In genomic region chrX:134541955-134542308, GRCm38 (mm10) we compare ENCODE assay signal across 8 mouse cellular contexts. TPM values are rescaled to one million over a fixed set of nuclear protein-coding genes. Genes with fewer than 3 reads are reported as not detected.
DNase-seq lines count a peak whose midpoint lies in the region; ATAC-seq and TF ChIP-seq lines count a peak whose summit lies in the region.

No protein-coding gene starts in this region.

- 22% methylated on average over 6 of the region's 6 CpGs for WGBS in lung, adult 2 months
- WGBS in embryonic facial prominence, embryonic 14.5 days = 33% methylated on average over 6 of the region's 6 CpGs
- 14% methylated on average over 6 of the region's 6 CpGs for WGBS in limb, embryonic 10.5 days
- 13% methylated on average over 6 of the region's 6 CpGs for WGBS in neural tube, embryonic 14.5 days

- no peaks in the 10 kb centered on the region for H3K27me3 ChIP-seq in embryonic facial prominence, embryonic 14.5 days (replicated peaks; ENCODE audit: control insufficient read depth, insufficient read depth, low read length)
- peaks cover 29% of the 10 kb centered on the region for H3K27me3 ChIP-seq in limb, embryonic 10.5 days (ENCODE audit: low read depth, poor library complexity, severe bottlenecking)
- no peaks in the 10 kb centered on the region for H3K27me3 ChIP-seq in neural tube, embryonic 14.5 days (ENCODE audit: control insufficient read depth, insufficient read depth, low read length)

- H3K27ac ChIP-seq in embryonic facial prominence, embryonic 14.5 days (replicated peaks; ENCODE audit: low read depth, low read length) = peak overlapping the region; percentile 90
- peak overlapping the region; percentile 91 for H3K27ac ChIP-seq in limb, embryonic 10.5 days
- no peak overlapping the region for H3K27ac ChIP-seq in neural tube, embryonic 14.5 days (ENCODE audit: low read depth, low read length)

- TF ChIP-seq CTCF in lung, adult 2 months (IDR thresholded peaks at IDR 0.05; ENCODE audit: insufficient read depth, low read length) = no peak

- DNase-seq in lung, adult 2 months = no peak
- no peak for DNase-seq in lung, postnatal 14 days
- no peak for DNase-seq in embryonic facial prominence, embryonic 14.5 days (ENCODE audit: low spot score)
- no peak for DNase-seq in limb, embryonic 10.5 days (ENCODE audit: low spot score)
- DNase-seq in embryo, embryonic 10.5 days (ENCODE audit: low spot score) = no peak
- DNase-seq in retina, embryonic 14.5 days (ENCODE audit: low spot score) = no peak
- no peak for DNase-seq in left cerebral cortex, postnatal 10 days (ENCODE audit: extremely low spot score in 1 of 2, low spot score in 2 of 2)

- no peak for ATAC-seq in embryonic facial prominence, embryonic 14.5 days (ENCODE audit: low read depth)
- ATAC-seq in neural tube, embryonic 14.5 days (ENCODE audit: low read depth) = no peak

- intact Hi-C loops in left cerebral cortex, postnatal 10 days (cut with DNase I) = no loop called here

- H3K4me1 ChIP-seq in lung, adult 2 months (ENCODE audit: control insufficient read depth, insufficient read depth, low read length) = peaks cover 2% of the 10 kb centered on the region; the same call in 1 of the 2 replicates
- H3K4me1 ChIP-seq in embryonic facial prominence, embryonic 14.5 days (ENCODE audit: control insufficient read depth, insufficient read depth, low read length) = no peaks in the 10 kb centered on the region
- no peaks in the 10 kb centered on the region for H3K4me1 ChIP-seq in limb, embryonic 10.5 days
- no peaks in the 10 kb centered on the region for H3K4me1 ChIP-seq in neural tube, embryonic 14.5 days (ENCODE audit: control insufficient read depth, insufficient read depth, low read length)

- peak overlapping the region; percentile 51 for H3K4me2 ChIP-seq in embryonic facial prominence, embryonic 14.5 days (ENCODE audit: low read depth, low read length)
- peak overlapping the region; percentile 41; the same call in 1 of the 2 replicates for H3K4me2 ChIP-seq in neural tube, embryonic 14.5 days (ENCODE audit: low read depth, low read length)

- H3K36me3 ChIP-seq in embryonic facial prominence, embryonic 14.5 days (ENCODE audit: control insufficient read depth, insufficient read depth, low read length) = no peaks in the 10 kb centered on the region
- H3K36me3 ChIP-seq in limb, embryonic 10.5 days = 0 out of 2 replicates have a peak, but pooled peaks cover 6% of the 10 kb centered on the region
- no peaks in the 10 kb centered on the region for H3K36me3 ChIP-seq in neural tube, embryonic 14.5 days (ENCODE audit: control insufficient read depth, insufficient read depth, low read length)

- peak overlapping the region; percentile 97 for H3K4me3 ChIP-seq in lung, adult 2 months (replicated peaks; ENCODE audit: extremely low read depth, low read depth, low read length)
- peak overlapping the region; percentile 53 for H3K4me3 ChIP-seq in embryonic facial prominence, embryonic 14.5 days (ENCODE audit: low read depth, low read length)
- peak overlapping the region; percentile 63 for H3K4me3 ChIP-seq in limb, embryonic 10.5 days
- peak overlapping the region; percentile 42 for H3K4me3 ChIP-seq in neural tube, embryonic 14.5 days (ENCODE audit: low read depth, low read length)

- peak overlapping the region; percentile 68 for H3K9ac ChIP-seq in embryonic facial prominence, embryonic 14.5 days (ENCODE audit: low read depth, low read length)
- H3K9ac ChIP-seq in neural tube, embryonic 14.5 days (replicated peaks; ENCODE audit: low read depth, low read length) = peak overlapping the region; percentile 28; the same call in 1 of the 2 replicates

- no peak for TF ChIP-seq POLR2A in lung, adult 2 months (IDR thresholded peaks at IDR 0.05; ENCODE audit: borderline replicate concordance, extremely low read depth, low read depth, low read length)

- no peaks in the 10 kb centered on the region for H3K9me3 ChIP-seq in embryonic facial prominence, embryonic 14.5 days (ENCODE audit: control insufficient read depth, low read length)
- no peaks in the 10 kb centered on the region for H3K9me3 ChIP-seq in limb, embryonic 10.5 days (replicated peaks)
- H3K9me3 ChIP-seq in neural tube, embryonic 14.5 days (ENCODE audit: control insufficient read depth, low read length) = no peaks in the 10 kb centered on the region

RNA-seq across cellular contexts. Expression of gene Timm8a1, which starts 0.3 kb away (rescaled TPM):
- 0.33 and 0.98 TPM in 2 replicates for polyA plus RNA-seq in lung, adult 2 months (2012; rRNA removed)
- 69.9 and 70.3 TPM in 2 replicates for polyA plus RNA-seq in embryonic facial prominence, embryonic 14.5 days (2014; fragmentation: Nextera tagmentation; extraction: Ambion mirVana)
- polyA plus RNA-seq in limb, embryonic 10.5 days (2016; fragmentation: Nextera tagmentation; extraction: Ambion mirVana) = 90.7 and 117 TPM in 2 replicates
- 48.2 TPM in 2 replicates for polyA plus RNA-seq in neural tube, embryonic 14.5 days (2014; fragmentation: Nextera tagmentation; extraction: Ambion mirVana)
- total RNA-seq in left cerebral cortex, postnatal 10 days (2021) = 10 to 100 TPM; 20.2 to 26.5 TPM

RNA-seq across cellular contexts. Expression of gene Btk, which starts 41.4 kb away (rescaled TPM):
- polyA plus RNA-seq in lung, adult 2 months (2012; rRNA removed) = 1.6 and 3.3 TPM in 2 replicates
- 1.4 and 2.1 TPM in 2 replicates for polyA plus RNA-seq in embryonic facial prominence, embryonic 14.5 days (2014; fragmentation: Nextera tagmentation; extraction: Ambion mirVana)
- polyA plus RNA-seq in limb, embryonic 10.5 days (2016; fragmentation: Nextera tagmentation; extraction: Ambion mirVana) = 0.50 and 0.70 TPM in 2 replicates
- polyA plus RNA-seq in neural tube, embryonic 14.5 days (2014; fragmentation: Nextera tagmentation; extraction: Ambion mirVana) = 0.20 and 0.80 TPM in 2 replicates
- 1 to 10 TPM in 1 of 2 experiments, under 1 TPM in 1; 0.93 to 1.6 TPM for total RNA-seq in left cerebral cortex, postnatal 10 days (2021)

RNA-seq across cellular contexts. Expression of gene Rpl36a, which starts 43.5 kb away (rescaled TPM):
- polyA plus RNA-seq in lung, adult 2 months (2012; rRNA removed) = 73.7 and 105 TPM in 2 replicates
- 496 and 585 TPM in 2 replicates for polyA plus RNA-seq in embryonic facial prominence, embryonic 14.5 days (2014; fragmentation: Nextera tagmentation; extraction: Ambion mirVana)
- 332 and 430 TPM in 2 replicates for polyA plus RNA-seq in limb, embryonic 10.5 days (2016; fragmentation: Nextera tagmentation; extraction: Ambion mirVana)
- 181 and 189 TPM in 2 replicates for polyA plus RNA-seq in neural tube, embryonic 14.5 days (2014; fragmentation: Nextera tagmentation; extraction: Ambion mirVana)
- total RNA-seq in left cerebral cortex, postnatal 10 days (2021) = 100 to 1,000 TPM; 157 to 158 TPM

RNA-seq across cellular contexts. Expression of gene Gla, which starts 59.0 kb away (rescaled TPM):
- 1.5 and 2.6 TPM in 2 replicates for polyA plus RNA-seq in lung, adult 2 months (2012; rRNA removed)
- polyA plus RNA-seq in embryonic facial prominence, embryonic 14.5 days (2014; fragmentation: Nextera tagmentation; extraction: Ambion mirVana) = 3.9 and 4.9 TPM in 2 replicates
- 6.8 and 7.4 TPM in 2 replicates for polyA plus RNA-seq in limb, embryonic 10.5 days (2016; fragmentation: Nextera tagmentation; extraction: Ambion mirVana)
- 2.3 and 3.2 TPM in 2 replicates for polyA plus RNA-seq in neural tube, embryonic 14.5 days (2014; fragmentation: Nextera tagmentation; extraction: Ambion mirVana)
- 1 to 10 TPM; 8.8 to 9.2 TPM for total RNA-seq in left cerebral cortex, postnatal 10 days (2021)

RNA-seq across cellular contexts. Expression of gene Hnrnph2, which starts 59.0 kb away (rescaled TPM):
- 9.8 and 23.7 TPM in 2 replicates for polyA plus RNA-seq in lung, adult 2 months (2012; rRNA removed)
- polyA plus RNA-seq in embryonic facial prominence, embryonic 14.5 days (2014; fragmentation: Nextera tagmentation; extraction: Ambion mirVana) = 93.9 and 97.4 TPM in 2 replicates
- polyA plus RNA-seq in limb, embryonic 10.5 days (2016; fragmentation: Nextera tagmentation; extraction: Ambion mirVana) = 196 and 211 TPM in 2 replicates
- 88.0 and 129 TPM in 2 replicates for polyA plus RNA-seq in neural tube, embryonic 14.5 days (2014; fragmentation: Nextera tagmentation; extraction: Ambion mirVana)
- total RNA-seq in left cerebral cortex, postnatal 10 days (2021) = 100 to 1,000 TPM; 132 to 133 TPM

Comparison
In these comparisons a context has a peak if more than half of its experiments do, and no peak if none do; other contexts are left out.
1. H3K4me3 ChIP-seq: peak in every context shown above with its lines; median percentile 97 in lung, adult 2 months; 63 in limb, embryonic 10.5 days; 53 in embryonic facial prominence, embryonic 14.5 days; 42 in neural tube, embryonic 14.5 days.
2. RNA of gene Timm8a1, which starts 0.3 kb away (polyA plus RNA-seq): 90.7 to 117 TPM in limb, embryonic 10.5 days, 69.9 to 70.3 TPM in embryonic facial prominence, embryonic 14.5 days and 48.2 TPM in neural tube, embryonic 14.5 days; 0.33 to 0.98 TPM in lung, adult 2 months; every median in the first group is over 10 times any median in the second.